Mouse (Mus musculus) stomach, embryonic 14.5 days (tissue): ENCODE measurements around the gene Nap1l5. TPM values are rescaled to one million over a fixed set of nuclear protein-coding genes. Genes with fewer than 3 reads are reported as not detected.

Experiments
- ATAC-seq: fragments of 200-750 bp; cut with Nextera tagmentation; 2 replicates; pipeline ENCODE4 v1.8.0; 2017; ENCODE audit warnings: low read depth, moderate TSS enrichment; ENCODE audit not compliant: insufficient number of reproducible peaks, insufficient read depth, low FRiP score
- H3K27ac ChIP-seq: fragments of 300-500 bp; sonication (generic); 2 replicates; pipeline ENCODE4 v1.5.1; 2014; ENCODE audit warnings: mild to moderate bottlenecking, low read length, moderate library complexity, mixed read lengths
- H3K27me3 ChIP-seq: fragments of 300-500 bp; sonication (generic); 2 replicates; pipeline ENCODE4 v1.6.1; 2014; ENCODE audit warnings: low read length, control low read depth, mixed read lengths; ENCODE audit not compliant: control insufficient read depth, insufficient read depth
- H3K36me3 ChIP-seq: fragments of 300-500 bp; sonication (generic); 2 replicates; pipeline ENCODE4 v1.6.1; 2014; ENCODE audit warnings: mild to moderate bottlenecking, control low read depth, low read length, moderate library complexity, mixed read lengths; ENCODE audit not compliant: control insufficient read depth, insufficient read depth
- H3K4me1 ChIP-seq: fragments of 300-500 bp; sonication (generic); 2 replicates; pipeline ENCODE4 v1.6.1; 2014; ENCODE audit warnings: low read length, control low read depth, mixed read lengths; ENCODE audit not compliant: control insufficient read depth, insufficient read depth
- H3K4me2 ChIP-seq: fragments of 300-500 bp; sonication (generic); replicated peaks from 2 replicates; pipeline ENCODE4 v1.6.1; 2014; ENCODE audit warnings: low read depth, low read length, control low read depth
- H3K4me3 ChIP-seq: fragments of 300-500 bp; sonication (generic); 2 replicates; pipeline ENCODE4 v1.5.1; 2014; ENCODE audit warnings: low read depth, low read length, control low read depth
- H3K9ac ChIP-seq: fragments of 300-500 bp; sonication (generic); replicated peaks from 2 replicates; pipeline ENCODE4 v1.6.1; 2014; ENCODE audit warnings: low read depth, mild to moderate bottlenecking, control low read depth, low read length, moderate library complexity, mixed read lengths
- H3K9me3 ChIP-seq: fragments of 300-500 bp; sonication (generic); 2 replicates; pipeline ENCODE4 v1.6.1; 2016; ENCODE audit warnings: low read depth, low read length, control low read depth; ENCODE audit not compliant: control insufficient read depth
- WGBS: fragments of 180-500 bp; shearing (Covaris S2); extraction: QIAGEN DNeasy Blood & Tissue Kit; methylation state at CpG from one replicate; pipeline ENCODE4 v1.1.7; 2014; 5-methylcytosine and 5-hydroxymethylcytosine counted together
- polyA plus RNA-seq: library from polyadenylated mRNA; unstranded; fragments of >200 nt; fragmentation: Nextera tagmentation; extraction: Ambion mirVana; gene quantifications from 2 replicates; pipeline ENCODE4 v1.2.1, GENCODE M21; 2014

Nap1l5 gene
- polyA plus RNA-seq, 1 experiment from 2014 or later: 8.4 TPM

- H3K27me3 ChIP-seq: no peaks in the 10 kb centered on the region
- whole genome bisulfite sequencing: 71% methylated on average over 5 of the region's 5 CpGs
- H3K4me3 ChIP-seq: no peak overlapping the region
Observed at GRCm38 (mm10) chr6:58916498-58916897, 9.6 kb upstream of the Nap1l5 start.

GRCm38 (mm10) chr6:58913971-58914370, 7.1 kb upstream of the Nap1l5 start:
- 48% methylated on average over 5 of the region's 5 CpGs for WGBS
- Histone ChIP-seq H3K9me3 (no peaks in the 10 kb centered on the region), H3K27me3 (no peaks in the 10 kb centered on the region), H3K4me1 (no peaks in the 10 kb centered on the region), H3K27ac (no peak overlapping the region; the same call in 1 of the 2 replicates), H3K4me2 (no peak overlapping the region), H3K36me3 (no peaks in the 10 kb centered on the region), H3K4me3 (no peak overlapping the region), H3K9ac (no peak overlapping the region)
- no peak for ATAC-seq

More at GRCm38 (mm10) chr6:58916498-58916897, 9.6 kb upstream of the Nap1l5 start:
- Histone ChIP-seq H3K4me1 (no peaks in the 10 kb centered on the region), H3K36me3 (no peaks in the 10 kb centered on the region; the same call in 1 of the 2 replicates), H3K9ac (no peak overlapping the region), H3K9me3 (no peaks in the 10 kb centered on the region), H3K27ac (no peak overlapping the region), H3K4me2 (no peak overlapping the region)
- ATAC-seq: no peak

DNA sequence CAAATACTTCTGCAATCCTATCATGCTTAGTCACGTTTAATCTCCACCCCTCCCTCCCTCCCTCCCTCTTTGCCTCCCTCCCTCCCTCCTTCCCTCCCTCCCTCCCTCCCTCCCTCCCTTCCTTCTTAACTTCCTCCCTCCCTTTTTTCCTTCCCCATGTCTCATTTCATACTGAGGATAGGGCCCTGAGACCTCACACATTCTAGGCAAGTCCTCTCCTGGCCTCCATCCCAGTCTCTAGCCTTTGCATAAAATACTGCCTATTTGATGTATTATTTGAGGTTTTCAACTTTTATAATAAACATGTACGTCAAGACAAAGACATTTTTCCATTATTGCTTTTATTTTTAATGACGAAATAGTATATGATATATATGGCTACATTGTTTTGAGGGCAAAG, 6.7 kb upstream of the Nap1l5 start:
- no peaks in the 10 kb centered on the region for H3K9me3 ChIP-seq
- no peak overlapping the region for H3K4me2 ChIP-seq
- no peak overlapping the region for H3K9ac ChIP-seq
- WGBS: 48% methylated on average over 3 of the region's 3 CpGs
- no peak for ATAC-seq
- H3K27me3 ChIP-seq: no peaks in the 10 kb centered on the region
- H3K4me3 ChIP-seq: no peak overlapping the region
- no peaks in the 10 kb centered on the region for H3K4me1 ChIP-seq
- no peak overlapping the region for H3K27ac ChIP-seq
- no peaks in the 10 kb centered on the region for H3K36me3 ChIP-seq

DNA sequence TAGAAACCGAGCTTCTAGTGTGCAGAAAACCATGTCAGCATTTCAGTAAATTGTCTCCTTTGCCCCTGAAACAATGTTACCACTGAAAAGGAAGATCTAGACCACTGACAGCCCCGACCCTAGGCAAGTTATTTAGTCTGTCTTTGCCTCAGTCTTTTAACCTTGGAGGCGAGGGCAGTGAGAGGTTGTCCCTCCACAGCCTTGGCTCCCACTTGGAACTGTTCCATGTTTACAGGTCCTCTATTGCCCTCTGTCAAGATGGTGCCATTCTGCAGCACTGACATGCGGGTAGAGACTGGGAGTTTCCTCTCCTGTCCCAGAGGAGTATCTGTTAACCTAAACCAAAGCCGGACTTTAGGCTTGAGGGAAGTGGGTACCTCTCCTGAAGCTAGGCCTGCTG, 6.0 kb upstream of the Nap1l5 start:
- no peaks in the 10 kb centered on the region for H3K36me3 ChIP-seq
- no peak overlapping the region for H3K27ac ChIP-seq
- no peak overlapping the region for H3K4me2 ChIP-seq
- 69% methylated on average over 5 of the region's 5 CpGs for WGBS
- no peaks in the 10 kb centered on the region for H3K27me3 ChIP-seq
- H3K4me1 ChIP-seq: no peaks in the 10 kb centered on the region
- no peak overlapping the region for H3K9ac ChIP-seq
- ATAC-seq: no peak
- H3K4me3 ChIP-seq: no peak overlapping the region
- no peaks in the 10 kb centered on the region for H3K9me3 ChIP-seq

- ATAC-seq: no peak
- 0 out of 2 replicates have a peak, but pooled peaks cover 3% of the 10 kb centered on the region for H3K4me1 ChIP-seq
- H3K27me3 ChIP-seq: no peaks in the 10 kb centered on the region
- H3K9ac ChIP-seq: no peak overlapping the region
- H3K9me3 ChIP-seq: peaks cover 13% of the 10 kb centered on the region; the same call in 1 of the 2 replicates
- H3K27ac ChIP-seq: no peak overlapping the region
- H3K4me2 ChIP-seq: no peak overlapping the region
- WGBS: 84% methylated on average over 2 of the region's 2 CpGs
- H3K36me3 ChIP-seq: no peaks in the 10 kb centered on the region
- H3K4me3 ChIP-seq: no peak overlapping the region
Observed at GRCm38 (mm10) chr6:58907791-58908190, 915 bp upstream of the Nap1l5 start.

DNA sequence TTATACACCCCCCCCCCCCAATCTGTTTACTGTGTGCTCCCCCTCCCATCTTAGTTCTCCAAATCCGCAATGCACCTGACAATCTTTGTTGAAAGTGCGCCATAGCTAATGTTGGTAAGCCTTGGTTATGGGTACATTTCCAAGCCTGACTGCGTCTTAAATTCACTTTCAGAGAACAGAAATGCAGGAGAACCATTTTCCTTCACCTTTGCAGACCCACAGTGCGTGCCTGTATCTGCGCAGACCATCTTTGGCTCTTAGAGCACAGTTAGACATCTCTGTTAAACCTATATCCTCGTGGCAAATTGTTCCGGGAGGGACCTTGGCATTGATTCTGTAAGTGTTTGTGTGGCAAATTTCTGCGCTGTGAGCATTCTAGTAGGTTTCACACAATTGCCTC, 460 bp upstream of the Nap1l5 start:
- Histone ChIP-seq H3K9me3 (peaks cover 13% of the 10 kb centered on the region; the same call in 1 of the 2 replicates), H3K4me1 (0 out of 2 replicates have a peak, but pooled peaks cover 3% of the 10 kb centered on the region), H3K36me3 (no peaks in the 10 kb centered on the region), H3K9ac (no peak overlapping the region), H3K4me2 (peak overlapping the region; percentile 51; the same call in 1 of the 2 replicates), H3K4me3 (no peak overlapping the region), H3K27ac (no peak overlapping the region), H3K27me3 (no peaks in the 10 kb centered on the region)
- no peak for ATAC-seq
- WGBS: 80% methylated on average over 8 of the region's 8 CpGs

- no peak overlapping the region for H3K9ac ChIP-seq
- 65% methylated on average over 3 of the region's 3 CpGs for WGBS
- 0 out of 2 replicates have a peak, but pooled peaks cover 3% of the 10 kb centered on the region for H3K4me1 ChIP-seq
- peaks cover 13% of the 10 kb centered on the region; the same call in 1 of the 2 replicates for H3K9me3 ChIP-seq
- no peak for ATAC-seq
- no peaks in the 10 kb centered on the region for H3K36me3 ChIP-seq
- no peak overlapping the region for H3K27ac ChIP-seq
- no peaks in the 10 kb centered on the region for H3K27me3 ChIP-seq
- H3K4me2 ChIP-seq: no peak overlapping the region
- no peak overlapping the region for H3K4me3 ChIP-seq
Observed at GRCm38 (mm10) chr6:58904551-58904950, 2.3 kb downstream of the Nap1l5 start.

GRCm38 (mm10) chr6:58903171-58903570, 3.7 kb downstream of the Nap1l5 start:
- Histone ChIP-seq H3K27me3 (no peaks in the 10 kb centered on the region), H3K27ac (no peak overlapping the region), H3K4me2 (no peak overlapping the region), H3K4me1 (0 out of 2 replicates have a peak, but pooled peaks cover 3% of the 10 kb centered on the region), H3K4me3 (no peak overlapping the region), H3K9me3 (peaks cover 13% of the 10 kb centered on the region; the same call in 1 of the 2 replicates), H3K9ac (no peak overlapping the region), H3K36me3 (no peaks in the 10 kb centered on the region)
- 32% methylated on average over 8 of the region's 8 CpGs for WGBS
- peak; percentile 50; the same call in 1 of the 2 replicates for ATAC-seq

DNA sequence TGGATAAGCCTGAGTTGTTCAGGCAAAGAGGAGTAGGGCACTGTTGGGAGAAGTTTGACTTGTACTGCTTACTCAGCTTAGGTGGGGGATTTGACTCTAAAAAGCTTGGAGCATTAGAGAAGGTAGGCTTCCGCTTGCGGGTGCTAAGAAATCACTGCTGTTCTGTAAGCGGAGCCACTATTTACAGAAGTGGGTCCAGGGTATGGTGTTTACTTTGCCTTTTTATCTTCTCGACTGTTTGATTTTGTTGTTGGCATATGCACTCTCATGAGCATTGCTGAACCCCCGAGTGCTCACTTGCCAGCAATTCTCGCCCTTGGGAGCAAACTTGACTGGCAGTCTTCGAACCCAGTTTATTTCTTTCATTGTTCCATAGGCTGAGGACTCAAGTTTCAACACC, 6.3 kb downstream of the Nap1l5 start:
- Histone ChIP-seq H3K4me2 (no peak overlapping the region), H3K9ac (no peak overlapping the region), H3K27ac (no peak overlapping the region), H3K27me3 (no peaks in the 10 kb centered on the region), H3K9me3 (no peaks in the 10 kb centered on the region), H3K4me1 (0 out of 2 replicates have a peak, but pooled peaks cover 3% of the 10 kb centered on the region), H3K36me3 (no peaks in the 10 kb centered on the region), H3K4me3 (no peak overlapping the region)
- ATAC-seq: peak; percentile 68; the same call in 1 of the 2 replicates
- WGBS: 66% methylated on average over 7 of the region's 7 CpGs
